Mouse (Mus musculus): ENCODE measurements around the gene Mob3a. TPM values are rescaled to one million over a fixed set of nuclear protein-coding genes. Genes with fewer than 3 reads are reported as not detected.

Mob3a gene
- total and polyA plus RNA-seq, 2 experiments from 2014 or later = 44.9 to 75.1 TPM

DNA sequence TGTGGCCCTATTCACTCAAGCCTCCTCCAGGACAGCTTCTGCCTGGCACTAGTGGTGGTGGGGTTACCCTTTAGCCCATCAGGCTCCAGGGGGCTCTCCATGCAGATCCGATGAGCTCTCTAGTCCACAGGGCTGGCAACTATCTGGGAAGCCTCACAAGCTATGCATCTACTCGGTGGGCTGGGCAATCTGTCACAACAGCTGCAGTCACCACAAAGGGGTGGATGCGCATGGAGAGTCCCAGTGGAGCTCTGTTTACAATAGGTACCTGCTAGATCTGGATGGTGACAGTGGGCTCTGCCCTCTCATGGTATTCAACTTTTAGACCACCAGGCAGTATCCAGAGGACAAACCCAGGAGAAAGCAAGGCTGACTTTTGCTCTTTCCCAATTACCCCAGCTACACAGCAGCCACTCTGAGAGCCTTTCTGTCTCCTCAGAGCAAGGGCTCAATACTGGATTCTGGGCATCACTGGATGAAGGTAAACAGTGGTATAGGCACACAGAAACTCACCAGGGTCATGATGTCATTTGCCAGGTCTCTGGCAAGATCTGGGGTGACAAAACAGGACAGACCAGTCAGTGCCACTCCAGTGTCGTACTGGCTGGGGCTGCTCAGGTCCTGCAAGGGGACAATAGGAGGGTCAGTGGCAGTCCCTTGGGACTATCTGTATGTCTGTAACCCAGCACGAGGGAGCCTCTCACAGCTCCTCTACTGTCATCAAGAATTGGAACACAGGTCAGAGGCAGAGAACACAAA, 25.8 kb upstream of the Mob3a start:
- no peaks in the 10 kb centered on the region for H3K27me3 ChIP-seq (ENCODE audit: insufficient read depth, low read length)
- no peak overlapping the region for H3K27ac ChIP-seq (ENCODE audit: low read depth, low read length)
- 87% methylated on average over 5 of the region's 5 CpGs for WGBS
- DNase-seq (ENCODE audit: low spot score) (no peak), ATAC-seq (ENCODE audit: low FRiP score) (no peak)
- no peak overlapping the region for H3K4me3 ChIP-seq (ENCODE audit: low read depth, low read length)
- H3K36me3 ChIP-seq (ENCODE audit: insufficient read depth, low read length) = peaks cover 72% of the 10 kb centered on the region
- no peak for TF ChIP-seq CTCF (IDR thresholded peaks at IDR 0.05)
- no peaks in the 10 kb centered on the region for H3K9me3 ChIP-seq (ENCODE audit: low read length)
- H3K4me1 ChIP-seq (ENCODE audit: insufficient read depth, low read length) = no peaks in the 10 kb centered on the region
- no peak overlapping the region for H3K4me2 ChIP-seq (ENCODE audit: low read depth, low read length, poor library complexity, severe bottlenecking)
- no peak overlapping the region for H3K9ac ChIP-seq (replicated peaks; ENCODE audit: low read length, poor library complexity, severe bottlenecking)

DNA sequence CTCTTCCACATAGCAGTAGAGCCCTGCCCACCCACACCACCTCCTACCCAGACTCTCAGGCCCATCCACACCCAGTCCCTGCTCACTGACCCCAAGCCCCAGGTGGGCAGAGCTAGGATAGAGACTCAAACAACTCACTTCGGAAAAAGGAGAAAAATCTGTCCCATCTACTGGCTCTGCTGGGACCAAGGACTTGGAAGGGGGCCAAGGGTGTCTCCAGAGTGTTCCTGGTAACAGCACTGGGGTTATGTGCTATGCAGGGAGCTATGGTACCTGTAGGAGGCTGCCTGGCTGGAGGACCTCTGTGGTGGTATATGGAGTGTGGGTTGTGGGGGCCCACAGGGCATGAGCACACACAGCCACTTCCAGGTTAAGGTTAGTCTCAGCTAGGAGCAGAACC, 15.5 kb upstream of the Mob3a start:
- no peak for TF ChIP-seq CTCF (IDR thresholded peaks at IDR 0.05)
- Histone ChIP-seq H3K4me1 (ENCODE audit: insufficient read depth, low read length) (no peaks in the 10 kb centered on the region), H3K36me3 (ENCODE audit: insufficient read depth, low read length) (peaks cover 93% of the 10 kb centered on the region), H3K27ac (ENCODE audit: low read depth, low read length) (no peak overlapping the region), H3K9ac (replicated peaks; ENCODE audit: low read length, poor library complexity, severe bottlenecking) (no peak overlapping the region), H3K4me3 (ENCODE audit: low read depth, low read length) (no peak overlapping the region), H3K27me3 (ENCODE audit: insufficient read depth, low read length) (no peaks in the 10 kb centered on the region), H3K9me3 (ENCODE audit: low read length) (no peaks in the 10 kb centered on the region), H3K4me2 (ENCODE audit: low read depth, low read length, poor library complexity, severe bottlenecking) (no peak overlapping the region)
- DNase-seq (ENCODE audit: low spot score) (no peak), ATAC-seq (ENCODE audit: low FRiP score) (no peak)
- WGBS = 100% methylated on average over 1 of the region's 1 CpGs

- no peak for DNase-seq (ENCODE audit: low spot score)
Measured at GRCm38 (mm10) chr10:80710834-80711233, 9.1 kb upstream of the Mob3a start.

GRCm38 (mm10) chr10:80705479-80705878, 3.7 kb upstream of the Mob3a start:
- Histone ChIP-seq H3K4me2 (ENCODE audit: low read depth, low read length, poor library complexity, severe bottlenecking) (no peak overlapping the region), H3K27ac (ENCODE audit: low read depth, low read length) (peak overlapping the region; percentile 12; the same call in 1 of the 2 replicates), H3K4me1 (ENCODE audit: insufficient read depth, low read length) (peaks cover 9% of the 10 kb centered on the region), H3K9ac (replicated peaks; ENCODE audit: low read length, poor library complexity, severe bottlenecking) (no peak overlapping the region), H3K9me3 (ENCODE audit: low read length) (no peaks in the 10 kb centered on the region), H3K36me3 (ENCODE audit: insufficient read depth, low read length) (peaks cover 43% of the 10 kb centered on the region), H3K4me3 (ENCODE audit: low read depth, low read length) (no peak overlapping the region), H3K27me3 (ENCODE audit: insufficient read depth, low read length) (no peaks in the 10 kb centered on the region)
- ATAC-seq (ENCODE audit: low FRiP score) = no peak
- DNase-seq (ENCODE audit: low spot score) = no peak
- no peak for TF ChIP-seq CTCF (IDR thresholded peaks at IDR 0.05)
- 81% methylated on average over 3 of the region's 3 CpGs for WGBS

More at GRCm38 (mm10) chr10:80710834-80711233, 9.1 kb upstream of the Mob3a start:
- H3K27me3 ChIP-seq (ENCODE audit: insufficient read depth, low read length) = no peaks in the 10 kb centered on the region
- no peak for TF ChIP-seq CTCF (IDR thresholded peaks at IDR 0.05)
- ATAC-seq (ENCODE audit: low FRiP score) = no peak
- 89% methylated on average over 3 of the region's 3 CpGs for WGBS
- H3K9me3 ChIP-seq (ENCODE audit: low read length) = no peaks in the 10 kb centered on the region
- no peak overlapping the region for H3K4me2 ChIP-seq (ENCODE audit: low read depth, low read length, poor library complexity, severe bottlenecking)
- H3K27ac ChIP-seq (ENCODE audit: low read depth, low read length) = no peak overlapping the region
- no peak overlapping the region for H3K9ac ChIP-seq (replicated peaks; ENCODE audit: low read length, poor library complexity, severe bottlenecking)
- H3K4me1 ChIP-seq (ENCODE audit: insufficient read depth, low read length) = no peaks in the 10 kb centered on the region
- no peak overlapping the region for H3K4me3 ChIP-seq (ENCODE audit: low read depth, low read length)
- H3K36me3 ChIP-seq (ENCODE audit: insufficient read depth, low read length) = peaks cover 89% of the 10 kb centered on the region

- WGBS = 57% methylated on average over 3 of the region's 3 CpGs
- no peak for ATAC-seq (ENCODE audit: low FRiP score)
- H3K4me1 ChIP-seq (ENCODE audit: insufficient read depth, low read length) = peaks cover 12% of the 10 kb centered on the region
- H3K27me3 ChIP-seq (ENCODE audit: insufficient read depth, low read length) = no peaks in the 10 kb centered on the region
- H3K36me3 ChIP-seq (ENCODE audit: insufficient read depth, low read length) = peaks cover 39% of the 10 kb centered on the region
- TF ChIP-seq CTCF (IDR thresholded peaks at IDR 0.05) = no peak
- H3K9me3 ChIP-seq (ENCODE audit: low read length) = no peaks in the 10 kb centered on the region
- H3K9ac ChIP-seq (replicated peaks; ENCODE audit: low read length, poor library complexity, severe bottlenecking) = no peak overlapping the region
- no peak overlapping the region for H3K27ac ChIP-seq (ENCODE audit: low read depth, low read length)
- no peak overlapping the region for H3K4me3 ChIP-seq (ENCODE audit: low read depth, low read length)
- H3K4me2 ChIP-seq (ENCODE audit: low read depth, low read length, poor library complexity, severe bottlenecking) = no peak overlapping the region
- DNase-seq (ENCODE audit: low spot score) = no peak
Measured at GRCm38 (mm10) chr10:80705033-80705432, 3.3 kb upstream of the Mob3a start.

DNA sequence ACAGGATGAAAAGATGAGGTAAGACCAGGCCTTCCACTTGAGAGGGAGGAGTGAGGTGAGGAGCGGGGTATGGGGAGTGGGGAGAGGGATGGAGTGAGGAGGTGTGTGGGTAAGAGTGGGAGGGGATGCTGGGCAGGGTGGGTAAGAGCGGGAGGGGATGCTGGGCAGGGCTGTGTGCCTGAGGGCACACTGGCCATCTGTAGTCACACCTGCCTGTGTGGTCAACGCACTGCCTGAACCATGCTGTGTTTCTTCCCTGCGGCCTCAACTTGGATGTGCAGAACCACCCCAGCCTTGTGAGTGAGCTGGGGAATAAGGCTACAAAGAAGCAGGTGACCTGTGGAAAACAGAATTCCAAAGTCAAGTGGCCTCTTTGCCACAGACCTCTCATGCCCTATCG, 2.6 kb upstream of the Mob3a start:
- H3K9me3 ChIP-seq (ENCODE audit: low read length) = no peaks in the 10 kb centered on the region
- H3K4me1 ChIP-seq (ENCODE audit: insufficient read depth, low read length) = peaks cover 14% of the 10 kb centered on the region
- WGBS = 82% methylated on average over 5 of the region's 5 CpGs
- no peak overlapping the region for H3K27ac ChIP-seq (ENCODE audit: low read depth, low read length)
- ATAC-seq (ENCODE audit: low FRiP score) (no peak), DNase-seq (ENCODE audit: low spot score) (no peak)
- no peaks in the 10 kb centered on the region for H3K27me3 ChIP-seq (ENCODE audit: insufficient read depth, low read length)
- peaks cover 33% of the 10 kb centered on the region for H3K36me3 ChIP-seq (ENCODE audit: insufficient read depth, low read length)
- no peak overlapping the region for H3K4me2 ChIP-seq (ENCODE audit: low read depth, low read length, poor library complexity, severe bottlenecking)
- no peak overlapping the region for H3K9ac ChIP-seq (replicated peaks; ENCODE audit: low read length, poor library complexity, severe bottlenecking)
- no peak for TF ChIP-seq CTCF (IDR thresholded peaks at IDR 0.05)
- no peak overlapping the region for H3K4me3 ChIP-seq (ENCODE audit: low read depth, low read length)
